Mouse (Mus musculus) T-helper 1 cell (primary cell): ENCODE measurements around the gene Ntrk2.
"Not testable (repeated sequence)": the region's sequence is repeated elsewhere in the genome, so short reads cannot be mapped to it uniquely, and the experiment has no call there.

Experiments used
- in situ Hi-C: fragments of 300-600 bp; cut with MboI, MseI; formaldehyde crosslinking; loops from one replicate; pipeline ENCODE4 v1.15.1; 2025; ENCODE audit warnings: high pct_unique_total_duplicates

The Ntrk2 gene

DNA sequence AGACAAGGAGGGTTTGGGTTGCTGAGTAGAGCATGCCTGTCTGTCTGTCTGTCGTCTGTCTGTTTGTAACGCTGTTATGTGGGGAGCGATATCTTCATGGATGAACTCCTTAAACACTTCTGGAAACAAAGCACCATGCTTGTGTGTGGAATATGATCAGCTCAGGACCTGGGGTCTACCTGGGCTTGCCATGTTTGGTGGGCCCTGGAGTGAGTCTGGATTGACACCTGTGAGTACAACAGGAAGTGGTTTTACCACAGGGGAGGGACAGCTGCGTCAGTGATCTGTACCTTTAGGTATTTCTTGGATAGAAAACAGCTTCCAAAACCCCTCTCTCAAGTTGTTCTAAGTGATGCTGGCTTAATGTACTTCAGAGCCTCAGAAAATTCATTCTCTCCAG lies 222.2 kb downstream of the Ntrk2 start:
- in situ Hi-C loops = no loop called here

DNA sequence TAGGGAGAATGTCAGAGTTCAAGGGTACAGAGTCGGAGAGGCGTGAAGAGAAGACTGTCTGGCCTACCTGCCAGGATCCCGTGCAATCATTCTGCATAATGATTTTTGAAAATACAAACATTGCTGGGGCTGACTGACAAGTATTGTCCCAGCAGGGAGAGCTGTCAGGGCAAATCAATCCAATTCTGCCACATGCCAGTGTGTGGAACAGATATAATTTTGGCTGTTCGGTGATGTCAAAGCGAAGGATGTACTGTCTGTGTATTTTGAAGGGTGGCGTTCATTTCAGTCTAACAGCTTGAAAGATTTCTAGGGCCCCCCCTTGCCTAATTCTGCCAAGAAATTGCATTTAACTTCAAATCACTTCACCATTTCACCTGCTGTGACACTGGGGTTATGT lies 224.2 kb downstream of the Ntrk2 start:
- in situ Hi-C loops = no loop called here

DNA sequence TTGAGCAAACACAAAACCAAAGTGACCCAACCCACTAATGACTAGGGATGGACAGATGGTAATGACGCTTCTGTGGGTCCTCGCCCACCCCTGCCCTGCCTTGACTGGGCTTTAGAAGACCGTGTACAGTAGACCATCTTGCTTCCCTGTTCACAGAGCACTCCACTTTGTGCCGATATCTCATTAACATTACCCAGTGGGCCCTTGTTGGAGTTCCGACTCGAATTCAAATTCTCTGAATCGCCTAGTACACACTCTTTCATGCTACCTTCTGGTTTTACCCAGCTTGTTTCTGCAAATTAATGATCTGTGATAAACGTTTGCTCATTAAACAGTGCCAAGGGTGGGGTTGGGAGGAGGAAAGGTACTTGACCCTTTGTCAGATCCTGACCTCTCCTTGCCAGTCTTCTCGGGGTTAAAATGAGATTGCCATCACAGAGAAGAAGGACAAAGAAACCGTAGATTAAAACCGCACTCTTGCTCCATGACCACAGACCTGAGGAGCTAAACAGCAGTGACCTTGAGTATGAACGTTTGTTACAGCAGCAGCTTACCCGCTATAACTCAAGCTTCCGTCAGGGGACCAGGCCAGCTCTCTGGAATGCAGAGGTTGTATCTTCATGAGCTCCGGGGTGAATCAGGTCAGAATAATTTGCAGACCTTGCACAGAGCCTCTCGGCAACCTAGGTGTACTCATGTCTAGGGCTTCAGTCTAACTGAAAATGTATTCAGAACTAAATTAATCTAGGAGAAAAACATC lies 234.0 kb downstream of the Ntrk2 start:
- in situ Hi-C loops = no loop called here

DNA sequence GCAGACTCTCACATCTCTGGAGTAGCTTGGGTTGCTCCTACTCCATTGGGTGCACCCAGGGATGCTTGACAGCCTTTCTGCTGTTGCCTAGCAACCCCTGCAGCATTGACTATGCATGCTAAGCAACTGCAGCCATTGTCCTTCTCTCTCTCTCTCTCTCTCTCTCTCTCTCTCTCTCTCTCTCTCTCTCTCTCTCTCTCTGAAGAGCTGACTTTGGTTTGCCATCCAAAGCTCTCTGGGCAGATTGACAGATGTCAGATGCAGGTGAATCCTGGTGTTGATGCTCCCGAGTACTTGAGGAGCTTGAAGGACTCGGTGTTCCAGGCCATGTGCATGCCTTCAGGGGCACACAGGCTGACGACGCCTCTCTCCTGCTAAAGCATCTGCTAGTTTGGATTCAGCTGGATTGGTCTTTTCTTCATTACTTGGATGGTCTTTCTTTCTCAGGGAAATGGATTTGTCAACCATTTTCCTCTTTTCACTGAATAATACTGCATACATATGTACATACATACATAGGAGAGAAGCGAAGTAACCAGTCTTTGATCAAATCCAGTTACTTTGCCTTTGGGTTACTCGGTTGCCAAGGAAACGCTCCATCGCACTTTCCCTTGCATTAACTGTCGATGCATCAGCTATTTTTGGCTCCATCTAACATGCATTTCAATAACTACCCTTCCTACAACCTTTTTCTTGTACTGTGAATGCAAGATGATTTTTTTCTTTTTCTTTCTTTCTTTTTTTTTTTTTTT lies 234.8 kb downstream of the Ntrk2 start:
- in situ Hi-C loops = no loop called here

DNA sequence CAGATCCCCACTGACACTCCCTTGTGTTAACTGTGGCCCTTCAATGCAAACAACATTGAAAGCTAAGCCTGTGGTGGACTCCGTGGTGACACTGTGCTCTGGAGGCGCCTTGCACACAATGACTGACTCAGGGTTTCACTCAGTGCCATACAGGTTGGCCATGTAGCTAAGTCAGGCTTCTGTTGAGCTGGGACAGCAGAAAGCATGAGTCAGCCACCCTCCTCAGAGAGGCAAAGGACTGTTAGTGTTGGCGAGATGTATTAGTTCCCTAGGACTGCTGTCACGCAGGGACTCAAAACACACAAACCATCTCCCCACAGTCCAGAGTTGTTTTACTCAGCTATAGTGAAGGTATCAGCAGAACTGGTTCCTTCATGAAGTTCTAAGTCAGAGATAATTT lies 245.8 kb downstream of the Ntrk2 start:
- in situ Hi-C loops = no loop called here

DNA sequence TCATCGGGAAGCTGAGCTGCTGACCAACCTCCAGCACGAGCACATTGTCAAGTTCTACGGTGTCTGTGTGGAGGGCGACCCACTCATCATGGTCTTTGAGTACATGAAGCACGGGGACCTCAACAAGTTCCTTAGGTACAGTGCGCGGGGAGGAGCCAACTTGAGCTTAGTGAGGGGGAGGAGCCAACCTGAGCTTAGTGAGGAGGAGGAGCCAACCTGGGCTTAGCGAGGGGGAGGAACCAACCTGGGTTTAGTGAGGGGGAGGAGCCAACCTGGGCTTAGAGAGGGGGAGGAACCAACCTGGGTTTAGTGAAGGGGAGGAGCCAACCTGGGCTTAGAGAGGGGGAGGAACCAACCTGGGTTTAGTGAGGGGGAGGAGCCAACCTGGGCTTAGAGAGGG lies 248.0 kb downstream of the Ntrk2 start:
- in situ Hi-C loops = not testable (repeated sequence)

DNA sequence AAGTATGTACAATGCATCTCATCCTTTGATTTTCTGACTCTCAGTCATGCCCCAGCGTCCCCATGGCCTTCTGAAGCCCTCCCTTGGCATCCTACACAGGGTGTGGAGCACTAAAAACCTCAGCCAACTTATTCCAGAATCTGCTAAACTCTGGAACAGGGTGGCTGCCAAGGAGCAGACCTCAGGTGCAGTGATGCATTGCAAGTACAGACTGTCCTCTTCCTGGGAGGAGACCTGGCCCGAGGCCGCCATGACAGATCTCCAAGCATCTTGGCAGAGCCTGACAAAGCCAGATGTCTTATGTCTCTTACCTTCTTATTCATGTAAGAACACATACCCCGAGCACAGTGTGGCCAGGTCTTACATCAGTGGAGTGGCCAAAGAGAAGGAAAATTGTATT lies 250.5 kb downstream of the Ntrk2 start:
- in situ Hi-C loops = no loop called here

DNA sequence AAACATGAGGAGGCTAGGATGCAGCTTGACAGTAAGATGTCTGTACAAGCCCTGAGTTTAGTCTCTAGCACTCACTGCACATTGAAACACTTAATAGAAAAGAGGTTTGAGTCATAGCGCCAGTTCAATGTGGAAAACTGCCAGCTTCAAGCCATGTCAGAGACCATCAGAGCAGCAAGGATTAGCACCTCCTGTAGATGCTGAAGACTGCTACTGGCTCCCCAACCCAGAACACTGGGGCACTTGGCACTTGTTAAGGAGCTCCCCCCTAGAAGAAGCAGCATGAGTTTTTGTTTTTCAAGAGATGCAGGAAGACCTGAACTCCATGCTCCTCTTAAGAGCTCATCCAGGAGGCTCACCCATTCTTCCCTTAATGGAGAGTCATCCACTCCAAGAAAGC lies 251.5 kb downstream of the Ntrk2 start:
- in situ Hi-C loops = no loop called here

DNA sequence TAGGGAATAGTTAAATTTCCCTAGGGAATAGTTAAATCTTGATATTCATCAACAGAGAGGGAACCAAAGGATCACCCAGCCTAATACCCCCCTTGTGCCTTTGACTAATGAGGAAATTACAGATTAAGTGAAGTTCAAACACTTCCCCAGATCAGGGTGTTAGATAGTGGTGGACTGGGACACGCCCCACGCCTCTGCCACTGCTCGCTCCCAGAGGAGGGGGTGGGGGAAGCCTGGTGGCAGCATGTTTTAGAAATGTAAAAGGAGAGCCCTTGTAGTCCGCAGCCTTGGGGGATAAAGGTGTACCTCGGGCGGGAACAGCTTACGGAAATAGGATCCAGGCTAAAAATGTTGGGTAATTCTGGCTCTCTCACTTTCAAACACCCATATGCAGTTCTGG lies 252.7 kb downstream of the Ntrk2 start:
- in situ Hi-C loops = no loop called here

DNA sequence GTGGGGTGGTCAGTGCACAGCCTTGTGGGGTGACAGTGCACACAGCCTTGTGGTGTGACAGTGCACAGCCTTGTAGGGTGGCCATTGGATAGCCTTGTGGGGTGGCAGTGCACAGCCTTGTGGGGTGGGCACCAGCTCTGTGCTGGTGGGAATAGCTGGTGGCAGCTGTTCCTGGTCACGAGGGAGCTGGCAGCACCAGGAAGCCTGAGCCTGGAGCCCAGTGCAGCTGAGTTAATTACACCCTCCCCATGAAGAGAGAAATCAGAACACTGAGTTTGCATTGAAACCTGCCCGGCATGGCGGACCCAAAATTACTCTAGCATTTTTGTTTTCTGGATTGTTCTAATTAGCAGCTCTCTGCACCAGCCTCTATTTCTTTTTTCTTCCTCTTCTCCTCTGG lies 259.3 kb downstream of the Ntrk2 start:
- in situ Hi-C loops = no loop called here

DNA sequence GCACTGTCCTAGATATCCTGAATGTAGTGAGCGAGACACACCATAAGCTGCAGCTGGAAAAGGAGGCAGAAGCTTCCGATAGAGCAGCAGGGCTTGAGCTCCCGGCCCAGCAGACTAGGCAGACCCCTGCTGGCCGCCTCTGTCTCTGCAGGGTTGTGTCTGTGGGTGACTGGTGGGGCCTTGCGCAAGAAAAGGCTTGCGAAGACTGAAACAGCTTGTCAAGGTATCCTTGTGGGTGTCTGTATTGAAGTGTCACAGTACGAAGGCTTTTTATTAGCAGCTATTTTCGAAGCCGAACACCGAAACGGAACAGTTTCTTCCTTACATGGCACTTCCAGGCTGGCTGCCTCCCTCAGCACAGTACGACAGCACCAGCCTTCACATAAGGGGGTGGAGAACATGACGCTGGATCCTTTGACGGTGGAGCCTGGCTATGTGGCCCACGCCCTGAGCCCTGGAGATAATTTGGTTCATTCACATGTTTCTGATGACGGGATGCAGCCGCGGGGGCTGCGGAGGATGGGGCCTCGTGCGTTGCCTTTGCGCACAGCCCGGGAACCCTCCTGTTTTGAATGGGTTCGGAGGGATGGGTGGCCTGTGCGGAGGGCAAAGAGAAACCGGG lies 267.4 kb downstream of the Ntrk2 start:
- in situ Hi-C loops = no loop called here

DNA sequence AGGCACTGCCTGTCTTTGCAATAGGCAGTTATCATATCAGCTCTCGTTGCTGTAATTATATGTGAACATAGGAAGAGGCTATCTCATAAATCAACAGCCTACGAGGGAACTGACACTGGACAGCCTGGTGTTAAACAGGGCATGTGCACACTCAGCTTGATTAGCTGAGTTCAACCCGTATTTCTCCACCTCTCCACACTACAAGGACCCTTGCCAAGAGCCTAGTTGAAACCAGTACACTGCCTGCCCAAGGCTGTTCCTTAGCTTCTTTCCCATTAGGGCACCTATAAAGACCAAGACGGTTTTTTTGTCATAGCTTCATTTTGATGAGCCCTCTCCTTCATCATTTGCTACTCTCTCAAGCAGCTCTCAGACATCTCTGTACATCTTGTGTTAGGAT lies 270.1 kb downstream of the Ntrk2 start:
- in situ Hi-C loops = no loop called here

DNA sequence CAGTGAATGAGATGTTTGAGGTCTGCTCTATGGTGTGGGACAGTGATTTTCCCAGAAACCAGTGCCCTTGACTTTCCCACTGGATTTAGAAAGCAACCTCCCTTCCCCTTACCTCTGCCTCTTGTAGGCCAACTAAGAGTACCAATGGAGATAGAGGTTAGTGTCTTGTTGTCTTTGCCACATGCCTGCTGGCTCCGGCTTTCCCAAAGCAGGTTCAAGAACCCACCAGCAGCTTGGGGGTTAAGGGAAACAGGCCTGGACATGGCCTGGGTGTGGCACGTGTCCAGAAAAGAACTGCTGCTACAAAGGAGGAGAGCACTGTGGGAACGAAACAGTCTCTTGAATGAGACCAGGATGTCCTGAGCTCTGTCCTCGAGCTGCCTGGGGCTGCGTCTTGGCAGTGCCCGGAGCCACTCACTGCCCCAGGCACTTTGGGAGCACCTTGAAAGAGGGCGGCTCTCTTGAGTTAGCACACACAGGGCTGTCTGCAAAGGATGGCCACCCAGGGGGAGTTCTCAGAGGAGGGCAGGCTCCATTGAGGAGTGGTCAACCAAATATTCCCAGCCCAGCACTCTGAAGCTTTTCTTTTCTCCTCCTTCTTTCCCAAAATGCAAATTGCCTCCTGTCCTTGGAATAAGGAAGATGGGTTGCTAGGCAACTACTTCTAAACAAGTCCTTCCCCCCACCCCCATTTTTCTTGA lies 273.5 kb downstream of the Ntrk2 start:
- in situ Hi-C loops = no loop called here

DNA sequence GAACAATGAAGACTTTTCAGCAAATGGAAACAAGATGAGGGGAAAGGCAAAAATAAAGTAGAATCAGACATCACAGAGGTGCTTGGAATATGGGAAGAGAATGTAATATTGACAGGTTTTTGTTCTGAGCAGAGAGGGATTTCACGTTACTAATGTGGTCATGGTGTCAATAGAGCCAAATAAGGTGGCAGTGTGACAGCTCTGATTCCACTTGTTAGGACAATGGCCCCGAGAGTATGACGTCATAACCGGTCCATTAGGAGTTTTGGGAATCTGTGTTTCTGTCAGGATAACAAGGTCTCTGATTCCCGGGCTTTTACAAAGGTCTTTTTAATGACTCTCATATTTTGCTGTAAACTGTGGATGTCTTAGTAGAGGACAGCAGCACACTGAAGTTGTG lies 274.1 kb downstream of the Ntrk2 start:
- in situ Hi-C loops = no loop called here

DNA sequence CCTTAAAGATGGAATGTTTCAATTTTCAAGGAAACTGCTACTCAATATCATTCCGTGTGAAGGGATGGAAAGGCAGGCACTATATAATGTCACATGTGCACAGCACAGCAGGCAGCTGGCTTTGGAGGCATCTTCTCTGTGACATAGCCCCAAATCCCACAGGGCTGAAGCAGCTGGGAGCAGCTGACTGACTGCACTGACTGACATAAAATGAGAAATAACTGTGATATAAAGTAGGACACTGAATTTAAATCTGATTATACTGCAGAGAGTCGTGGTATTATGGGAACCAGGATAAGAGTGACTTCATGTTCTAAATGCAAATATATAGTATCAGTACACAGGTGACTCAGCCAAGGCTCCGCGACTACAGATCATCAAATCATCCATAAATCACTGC lies 282.6 kb downstream of the Ntrk2 start:
- in situ Hi-C loops = no loop called here

DNA sequence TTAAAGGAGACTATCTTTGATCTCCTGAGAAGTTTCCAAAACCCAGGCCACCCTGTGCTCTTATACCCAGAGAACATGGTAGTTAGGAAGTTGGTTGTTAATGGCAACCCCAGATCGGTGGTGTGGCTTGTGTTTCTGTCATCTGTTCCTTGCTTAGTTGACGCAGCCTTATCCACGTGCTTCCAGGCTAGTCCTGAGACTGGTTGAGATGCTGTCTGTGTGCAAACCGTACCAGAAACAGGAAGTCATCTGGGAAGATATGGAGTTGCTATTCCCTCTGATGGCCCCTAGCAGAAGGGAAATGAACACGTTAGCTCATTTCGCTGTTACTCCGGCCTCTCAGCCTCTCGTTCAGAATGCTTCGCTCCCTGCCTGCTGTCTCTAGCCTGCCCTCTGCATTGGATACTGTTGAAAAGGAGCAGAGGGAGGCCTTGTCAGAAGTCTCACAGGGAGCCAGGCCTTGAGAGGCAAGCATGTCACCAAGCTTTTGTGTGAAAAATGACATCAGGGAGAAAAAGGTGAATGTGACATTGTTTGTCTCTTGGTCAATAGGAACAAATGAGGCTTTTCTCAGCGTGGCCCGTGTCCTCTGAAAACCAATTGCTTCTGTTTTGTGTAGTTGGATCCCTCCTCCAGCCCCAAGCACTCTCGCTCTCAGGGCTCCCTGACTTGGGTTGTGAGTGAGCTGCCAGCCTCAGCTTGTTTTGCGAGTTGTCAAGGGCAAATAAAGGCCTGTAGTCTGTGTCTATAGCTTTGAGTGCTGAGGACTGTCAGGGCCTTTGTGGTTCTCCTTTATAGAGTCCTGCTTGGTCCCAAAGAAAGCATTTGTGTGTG lies 285.0 kb downstream of the Ntrk2 start:
- in situ Hi-C loops = no loop called here

DNA sequence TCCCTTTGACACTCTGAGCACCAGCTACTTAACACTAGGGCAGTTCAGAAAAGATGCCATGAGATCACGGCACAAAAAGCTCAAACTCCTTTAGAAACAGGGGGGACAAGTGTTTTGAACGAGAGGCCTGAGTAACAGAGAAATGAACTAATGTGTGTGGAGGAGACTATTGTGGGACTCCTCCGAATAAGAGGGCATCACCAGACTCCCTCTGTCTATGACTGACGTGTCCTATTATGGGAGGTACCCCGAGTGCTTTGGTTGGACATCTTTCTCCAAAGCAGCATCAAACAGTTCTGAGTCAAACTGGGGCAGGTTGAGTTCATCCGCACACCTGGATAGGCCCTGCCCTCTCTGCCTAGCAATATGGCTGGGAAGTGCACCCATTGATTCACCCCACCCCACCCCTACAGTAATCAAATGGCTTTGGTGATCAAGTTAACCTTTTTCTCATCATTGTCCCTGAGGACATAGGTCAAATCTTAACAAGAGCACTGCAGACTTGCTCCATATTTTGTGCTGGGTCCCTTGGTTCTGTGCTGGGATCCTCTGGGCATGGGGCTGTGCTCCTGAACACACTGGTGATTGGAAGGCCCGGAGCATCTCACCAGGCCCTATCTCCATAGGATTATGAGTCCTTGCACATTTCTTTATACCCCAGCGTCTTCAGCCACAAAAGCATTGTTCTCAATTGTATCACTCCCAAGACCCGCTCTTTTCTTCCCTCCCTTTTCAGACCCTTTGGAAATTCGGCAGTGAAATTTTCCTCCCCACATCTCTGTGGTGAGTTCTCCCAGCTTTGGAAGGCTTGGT lies 285.9 kb downstream of the Ntrk2 start:
- in situ Hi-C loops = no loop called here

DNA sequence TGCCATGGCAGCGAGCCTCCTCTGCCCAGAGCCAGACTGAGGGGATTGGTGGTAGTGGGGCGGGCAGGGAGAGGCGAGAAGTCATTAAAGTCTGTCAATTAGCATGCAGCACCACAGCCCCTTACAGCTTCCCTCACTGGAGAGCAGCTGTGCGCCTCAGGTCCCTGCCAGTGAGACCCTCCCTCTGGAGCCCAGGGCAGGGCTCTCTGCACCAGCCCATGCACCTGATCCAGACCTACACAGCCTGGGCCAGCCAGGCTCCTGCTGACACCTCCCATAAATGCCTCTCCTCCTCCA lies 286.4 kb downstream of the Ntrk2 start:
- in situ Hi-C loops = no loop called here

DNA sequence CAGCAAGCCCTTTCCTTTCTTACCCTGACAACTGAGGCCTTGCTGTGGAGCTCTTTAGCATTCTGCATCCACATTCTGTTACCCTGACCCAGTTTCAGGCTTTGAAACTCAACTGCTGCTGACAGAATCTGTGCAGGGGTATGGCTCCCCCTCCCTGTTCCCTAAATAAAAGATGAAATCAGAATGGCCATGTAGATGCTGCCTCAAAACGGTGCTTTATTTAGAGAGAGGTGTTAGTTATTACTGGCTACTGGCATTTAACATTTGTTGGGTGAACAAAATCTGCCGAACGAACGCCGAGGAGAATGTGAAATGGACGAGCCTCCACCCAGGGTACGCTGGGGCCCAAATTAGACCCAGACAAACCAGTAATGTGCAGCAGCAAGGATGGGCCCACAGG lies 288.4 kb downstream of the Ntrk2 start:
- in situ Hi-C loops = no loop called here

DNA sequence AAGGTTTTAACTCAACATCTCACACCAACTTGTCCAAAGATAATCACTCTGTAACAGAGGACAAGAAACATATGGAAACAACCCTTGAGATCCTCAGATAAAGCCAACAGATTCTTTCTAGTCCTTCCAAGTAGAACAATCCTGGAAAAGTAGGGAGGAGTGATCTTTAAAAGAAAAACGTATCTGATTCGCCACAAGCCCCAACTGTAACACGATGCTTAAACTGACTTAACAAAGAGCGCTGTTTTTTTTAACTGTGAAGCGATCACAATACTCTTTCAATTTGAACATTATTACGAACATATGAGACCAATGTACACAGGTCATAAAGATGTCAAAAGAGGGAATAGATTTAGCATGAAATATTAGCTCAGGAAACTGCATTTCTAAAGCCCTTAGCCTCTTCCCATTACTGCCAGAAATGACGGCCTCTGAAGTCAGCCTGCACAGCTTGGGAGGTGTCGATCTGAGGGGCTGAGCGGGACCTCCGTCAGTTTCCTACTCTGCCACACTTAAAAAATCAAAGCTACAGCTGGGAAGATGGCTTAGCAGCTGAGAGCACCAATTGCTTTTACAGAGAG lies 289.5 kb downstream of the Ntrk2 start:
- in situ Hi-C loops = no loop called here
